8 mouse cellular contexts compared by ENCODE assay signal in the genomic region with DNA sequence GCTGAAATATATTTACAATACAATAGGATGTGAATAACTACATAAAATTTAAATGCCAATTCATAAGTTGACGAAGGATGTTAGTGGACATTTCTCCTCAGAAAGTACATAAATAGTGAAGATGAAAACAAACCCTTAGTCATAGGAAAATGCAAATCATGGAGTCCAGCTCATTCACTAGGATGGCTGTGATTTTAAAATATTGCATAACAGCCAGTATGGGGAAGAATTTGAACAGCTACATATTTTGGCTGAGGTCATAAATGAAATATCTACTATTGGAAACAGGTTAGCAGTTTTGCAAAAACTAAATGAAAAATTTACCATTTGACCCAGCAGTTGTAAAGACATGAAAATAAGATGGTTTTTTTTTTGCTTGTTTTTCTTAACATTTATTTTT. TPM values are rescaled to one million over a fixed set of nuclear protein-coding genes. Genes with fewer than 3 reads are reported as not detected.
DNase-seq lines count a peak whose midpoint lies in the region; ATAC-seq and TF ChIP-seq lines count a peak whose summit lies in the region.

No protein-coding gene starts in this region.

- H3K27me3 ChIP-seq in CH12.LX (replicated peaks), result no peaks in the 10 kb centered on the region
- H3K27me3 ChIP-seq in forebrain, embryonic 16.5 days (replicated peaks; ENCODE audit: control insufficient read depth, insufficient read depth, low read length), result no peaks in the 10 kb centered on the region
- H3K27me3 ChIP-seq in liver, embryonic 15.5 days, result no peaks in the 10 kb centered on the region

- no peak for TF ChIP-seq EP300 in CH12.LX (IDR thresholded peaks at IDR 0.05; ENCODE audit: low read length)

- in situ Hi-C loops in CH12.LX (cut with MboI; ENCODE audit: low pct_ligation_motif_present, low pct_unique_long_range_greater_than_20kb, low sequenced_read_pairs), result no loop called here

- 11% methylated on average over 1 of the region's 1 CpGs for WGBS in forebrain, embryonic 16.5 days
- WGBS in liver, embryonic 15.5 days (ENCODE audit: insufficient replicate concordance), result 35% methylated on average over 1 of the region's 1 CpGs

- H3K36me3 ChIP-seq in CH12.LX (replicated peaks in 1 of 2; ENCODE audit: control insufficient read depth in 1 of 2, insufficient read depth in 1 of 2, low read length in 1 of 2), result peaks cover 0 to 4% of the 10 kb centered on the region in 2 experiments
- H3K36me3 ChIP-seq in forebrain, embryonic 16.5 days (ENCODE audit: control insufficient read depth, insufficient read depth), result no peaks in the 10 kb centered on the region
- H3K36me3 ChIP-seq in liver, embryonic 15.5 days (replicated peaks), result no peaks in the 10 kb centered on the region

- peaks cover 4 to 10% of the 10 kb centered on the region in 2 experiments; a peak in 3 of 4 replicates for H3K4me1 ChIP-seq in CH12.LX (ENCODE audit: control insufficient read depth in 1 of 2, insufficient read depth in 2 of 2)
- H3K4me1 ChIP-seq in forebrain, embryonic 16.5 days (replicated peaks; ENCODE audit: control insufficient read depth, insufficient read depth, low read length), result no peaks in the 10 kb centered on the region
- H3K4me1 ChIP-seq in liver, embryonic 15.5 days (replicated peaks), result no peaks in the 10 kb centered on the region

- no peak for TF ChIP-seq CTCF in CH12.LX (conservative IDR thresholded peaks at IDR 0.05 in 1 of 2, IDR thresholded peaks at IDR 0.05 in 1 of 2; ENCODE audit: low read depth in 2 of 2, low read length in 2 of 2)

- dilution Hi-C loops in CH12.LX (cut with MboI; ENCODE audit: extremely low pct_ligation_motif_present, extremely low pct_unique_long_range_greater_than_20kb, low sequenced_read_pairs), result no loop called here

- no peak for DNase-seq in frontal cortex, postnatal 14 days (ENCODE audit: low spot score in 2 of 2)
- peak; percentile 19 for DNase-seq in CH12.LX (ENCODE audit: extremely low read depth)
- no peak for DNase-seq in adrenal gland, postnatal 36 days
- no peak for DNase-seq in cerebellum, postnatal 4 days (ENCODE audit: low spot score in 2 of 2)
- DNase-seq in adrenal gland, adult (ENCODE audit: inconsistent age in 2 of 2, low spot score in 1 of 2), result no peak

- H3K9ac ChIP-seq in CH12.LX (ENCODE audit: insufficient read depth, low read depth), result peak overlapping the region; percentile 91
- H3K9ac ChIP-seq in forebrain, embryonic 16.5 days (replicated peaks; ENCODE audit: low read depth, low read length), result peak overlapping the region; percentile 90; the same call in 1 of the 2 replicates
- H3K9ac ChIP-seq in liver, embryonic 15.5 days, result no peak overlapping the region

- H3K79me2 ChIP-seq in CH12.LX (replicated peaks; ENCODE audit: control insufficient read depth, extremely low read depth, insufficient read depth, poor library complexity, severe bottlenecking), result 0 out of 2 replicates have a peak, but pooled peaks cover 2% of the 10 kb centered on the region

- no peak for TF ChIP-seq RAD21 in CH12.LX (IDR thresholded peaks at IDR 0.05; ENCODE audit: low read depth, low read length)

- H3K27ac ChIP-seq in CH12.LX (ENCODE audit: insufficient read depth, low read depth), result no peak overlapping the region
- H3K27ac ChIP-seq in forebrain, embryonic 16.5 days (ENCODE audit: low read length), result no peak overlapping the region; the same call in 1 of the 2 replicates
- no peak overlapping the region for H3K27ac ChIP-seq in liver, embryonic 15.5 days (replicated peaks)

- no peaks in the 10 kb centered on the region for H3K9me3 ChIP-seq in CH12.LX (replicated peaks; ENCODE audit: low read length)
- H3K9me3 ChIP-seq in forebrain, embryonic 16.5 days (ENCODE audit: control insufficient read depth, low read length), result peaks cover 5% of the 10 kb centered on the region
- no peaks in the 10 kb centered on the region for H3K9me3 ChIP-seq in liver, embryonic 15.5 days (replicated peaks)

- peak; percentile 63 for ATAC-seq in frontal cortex, adult (ENCODE audit: low TSS enrichment)
- ATAC-seq in forebrain, embryonic 16.5 days, result no peak
- ATAC-seq in liver, embryonic 15.5 days (ENCODE audit: insufficient read depth), result no peak

- H3K4me2 ChIP-seq in CH12.LX (ENCODE audit: insufficient read depth, low read depth, poor library complexity, severe bottlenecking), result peak overlapping the region; percentile 44; the same call in 1 of the 2 replicates
- peak overlapping the region; percentile 58 for H3K4me2 ChIP-seq in forebrain, embryonic 16.5 days (ENCODE audit: low read length)
- H3K4me2 ChIP-seq in liver, embryonic 15.5 days, result peak overlapping the region; percentile 49; the same call in 1 of the 2 replicates

- peak overlapping the region; percentile 66 to 86 (median 72) for H3K4me3 ChIP-seq in CH12.LX (replicated peaks in 1 of 3; ENCODE audit: low read depth in 2 of 3, low read length in 2 of 3, poor library complexity in 1 of 3)
- H3K4me3 ChIP-seq in forebrain, embryonic 16.5 days (replicated peaks; ENCODE audit: low read length), result peak overlapping the region; percentile 75
- no peak overlapping the region for H3K4me3 ChIP-seq in liver, embryonic 15.5 days (replicated peaks)

- no peak for TF ChIP-seq POLR2A in CH12.LX (IDR thresholded peaks at IDR 0.05; ENCODE audit: low read depth, low read length)

TF ChIP-seq in CH12.LX, 34 proteins besides CTCF, POLR2A, EP300 and RAD21:
- TF ChIP-seq CHD1 (IDR thresholded peaks at IDR 0.05; ENCODE audit: low read depth, low read length) (no peak), RCOR1 (conservative IDR thresholded peaks at IDR 0.05; ENCODE audit: low read depth, low read length) (no peak), NRF1 (IDR thresholded peaks at IDR 0.05; ENCODE audit: low read depth, low read length) (no peak)
TF ChIP-seq in CH12.LX: peak in this region for 0.

RNA-seq across cellular contexts. Expression of gene Lrif1, which starts 0.6 kb away (rescaled TPM):
- total RNA-seq in CH12.LX (2012; rRNA removed) (11.2 and 11.5 TPM in 2 replicates), CH12.LX (2014; rRNA removed) (38.1 and 42.1 TPM in 2 replicates)
- 25.6 and 30.4 TPM in 2 replicates for polyA plus RNA-seq in CH12.LX (2012; ENCODE audit: insufficient read length, low read depth)
- 18.8 and 19.2 TPM in 2 replicates for polyA plus RNA-seq in forebrain, embryonic 16.5 days (2015; fragmentation: Nextera tagmentation; extraction: Ambion mirVana)
- polyA plus RNA-seq in liver, embryonic 15.5 days (2015; fragmentation: Nextera tagmentation; extraction: Ambion mirVana), result 3.4 and 3.8 TPM in 2 replicates
- total RNA-seq in adrenal gland, postnatal 36 days (2021), result 10 to 100 TPM; 15.6 to 18.5 TPM
